Mouse (Mus musculus): ENCODE measurements around the gene Atat1. TPM values are rescaled to one million over a fixed set of nuclear protein-coding genes. Genes with fewer than 3 reads are reported as not detected.

Atat1 gene
- total RNA-seq, 2 experiments from 2014 or later = 3.0 to 3.2 TPM

DNA sequence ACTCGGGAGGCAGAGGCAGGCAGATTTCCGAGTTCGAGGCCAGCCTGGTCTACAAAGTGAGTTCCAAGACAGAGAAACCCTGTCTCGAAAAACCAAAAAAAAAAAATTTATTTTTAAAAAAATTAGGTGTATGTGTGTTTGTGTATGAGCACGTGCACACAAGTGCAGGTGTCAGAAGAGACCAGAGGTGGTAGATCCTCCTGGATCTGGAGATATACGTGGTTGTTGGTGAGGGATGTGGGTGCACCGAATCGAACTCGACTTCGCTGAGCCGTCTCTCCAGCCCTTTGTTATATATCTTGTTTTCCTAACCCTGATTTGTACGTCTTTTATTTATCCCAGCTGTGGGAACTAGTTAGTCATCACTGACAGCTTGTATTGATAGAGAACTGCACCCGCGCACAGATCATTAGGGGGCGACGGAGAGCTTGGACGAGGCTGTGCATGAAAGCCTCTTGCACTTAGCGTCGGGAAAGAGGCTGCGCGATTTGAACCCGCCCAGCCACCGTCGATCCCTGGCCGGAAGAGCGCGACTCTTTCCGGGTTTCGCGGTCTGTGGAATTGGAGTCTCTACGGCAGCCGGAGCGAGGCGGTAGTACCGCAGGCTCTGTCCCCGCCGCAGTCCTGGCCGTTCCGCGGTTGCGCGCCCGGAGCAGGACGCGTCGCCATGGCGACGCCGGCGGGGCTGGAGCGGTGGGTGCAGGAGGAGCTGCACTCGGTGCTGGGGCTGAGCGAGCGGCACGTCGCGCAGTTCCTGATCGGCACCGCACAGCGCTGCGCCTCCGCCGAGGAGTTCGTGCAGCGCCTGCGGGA lies 30.4 kb downstream of the Atat1 start, which contains the start of gene Dhx16:
Dhx16 (plus strand) TSS at position 575 of the 813 bp plus-strand sequence.
- DNase-seq = peak; percentile 89 to 94
- intact Hi-C loops (cut with DNase I) = no loop called here

DNA sequence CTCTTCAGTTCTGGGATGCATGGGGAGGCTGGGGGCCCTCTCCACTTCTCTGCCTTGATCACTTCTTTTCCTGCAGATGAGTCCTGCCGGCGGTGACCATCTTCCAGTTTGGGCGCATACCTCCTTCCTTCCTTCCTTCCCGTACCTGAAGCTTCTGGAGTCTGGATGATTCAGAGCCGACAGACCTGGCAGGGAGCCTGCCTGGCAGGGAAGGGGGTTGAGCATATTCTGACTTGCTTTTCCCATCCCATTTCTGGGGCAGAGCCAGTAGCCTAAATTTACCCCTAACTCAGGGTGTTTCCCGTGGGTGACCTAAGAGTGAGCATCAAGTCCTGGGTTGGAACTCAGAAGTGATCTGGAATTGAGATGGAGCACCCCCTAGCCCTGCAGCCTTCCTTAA lies 35.2 kb downstream of the Atat1 start:
- no peak for DNase-seq
- intact Hi-C loops (cut with DNase I) = loop anchor here (2.0 kb wide), 1 partner anchor 138 kb away; no protein-coding TSS in a partner anchor

DNA sequence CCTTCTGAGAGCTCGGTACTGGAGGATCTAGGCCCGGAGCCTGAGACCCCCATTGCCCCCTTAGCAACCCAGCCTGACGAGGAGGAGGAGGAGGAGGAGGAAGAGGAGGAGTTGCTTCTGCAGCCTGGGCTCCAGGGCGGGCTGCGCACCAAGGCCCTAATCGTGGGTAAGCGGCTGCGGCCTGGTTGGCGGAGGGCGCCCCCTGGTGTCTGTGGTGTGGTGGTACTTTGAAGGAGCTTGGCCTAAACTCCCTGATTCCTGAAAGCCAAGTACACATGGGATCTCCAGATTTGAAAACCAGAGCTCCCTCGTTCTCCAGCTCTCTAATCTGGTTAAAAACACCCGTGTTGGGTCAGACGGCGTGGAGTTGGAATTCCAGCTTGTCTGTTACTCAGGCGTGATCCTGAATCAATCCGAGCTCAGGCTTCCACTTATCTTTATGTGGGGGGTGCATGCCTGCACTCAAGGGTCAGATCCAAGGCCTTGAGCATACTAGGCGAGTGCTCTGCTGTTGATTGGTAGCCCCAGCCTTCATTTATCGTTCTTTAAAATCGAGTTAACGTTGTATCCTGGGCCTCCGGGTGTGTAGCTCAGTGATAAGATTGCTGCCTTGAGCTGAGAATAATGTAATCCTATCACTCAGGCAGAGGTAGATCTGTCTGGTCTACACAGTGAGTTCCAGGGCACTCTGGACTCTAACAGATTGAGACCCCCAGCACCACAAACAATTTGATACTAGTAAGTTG lies 35.9 kb downstream of the Atat1 start:
- intact Hi-C loops (cut with DNase I) = loop anchor here (2.0 kb wide), 3 partner anchors 37 to 137 kb away; no protein-coding TSS in a partner anchor
- DNase-seq = peak; percentile 83 to 90

DNA sequence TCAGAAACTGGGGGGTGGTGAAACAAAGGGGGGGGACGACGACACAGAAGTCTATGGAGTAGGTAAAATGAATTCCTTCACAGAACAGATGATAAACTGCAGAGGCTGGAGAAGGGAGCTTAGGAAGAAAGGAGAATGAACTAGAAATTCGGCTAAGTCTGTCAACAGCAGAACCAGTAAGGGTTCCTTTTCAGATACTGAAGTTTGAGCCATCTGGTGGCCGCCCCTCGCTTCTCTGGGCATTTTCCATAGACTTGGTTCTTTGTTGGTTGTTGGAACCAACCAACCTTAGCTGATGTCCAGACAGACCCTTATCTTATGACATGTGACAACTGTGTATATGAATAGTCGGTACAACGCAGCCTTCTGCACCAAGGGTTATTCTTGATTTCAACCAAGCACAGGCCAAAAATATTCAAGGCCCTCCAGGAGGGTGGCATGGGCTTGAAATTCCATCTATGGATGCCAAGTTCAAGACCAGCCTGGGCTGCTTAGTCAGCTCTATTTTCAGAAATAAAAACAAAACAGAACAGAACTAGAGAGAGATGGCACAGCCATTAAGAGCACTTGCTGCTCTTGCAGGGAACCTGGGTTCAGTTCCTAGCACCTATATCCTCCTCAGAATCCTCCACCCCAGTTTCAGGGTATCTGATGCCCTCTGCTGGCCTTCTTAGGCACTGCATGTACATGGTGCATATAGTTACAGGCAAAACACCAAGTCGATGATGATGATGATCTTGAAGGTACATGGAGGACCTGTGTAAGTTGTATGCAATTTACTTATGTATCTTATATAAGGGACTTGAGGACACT lies 38.8 kb downstream of the Atat1 start:
- intact Hi-C loops (cut with DNase I) = no loop called here
- no peak for DNase-seq

- intact Hi-C loops (cut with DNase I) = no loop called here
- peak; percentile 44 to 55 for DNase-seq
Observed at GRCm38 (mm10) chr17:35870151-35870883, 39.6 kb downstream of the Atat1 start.

DNA sequence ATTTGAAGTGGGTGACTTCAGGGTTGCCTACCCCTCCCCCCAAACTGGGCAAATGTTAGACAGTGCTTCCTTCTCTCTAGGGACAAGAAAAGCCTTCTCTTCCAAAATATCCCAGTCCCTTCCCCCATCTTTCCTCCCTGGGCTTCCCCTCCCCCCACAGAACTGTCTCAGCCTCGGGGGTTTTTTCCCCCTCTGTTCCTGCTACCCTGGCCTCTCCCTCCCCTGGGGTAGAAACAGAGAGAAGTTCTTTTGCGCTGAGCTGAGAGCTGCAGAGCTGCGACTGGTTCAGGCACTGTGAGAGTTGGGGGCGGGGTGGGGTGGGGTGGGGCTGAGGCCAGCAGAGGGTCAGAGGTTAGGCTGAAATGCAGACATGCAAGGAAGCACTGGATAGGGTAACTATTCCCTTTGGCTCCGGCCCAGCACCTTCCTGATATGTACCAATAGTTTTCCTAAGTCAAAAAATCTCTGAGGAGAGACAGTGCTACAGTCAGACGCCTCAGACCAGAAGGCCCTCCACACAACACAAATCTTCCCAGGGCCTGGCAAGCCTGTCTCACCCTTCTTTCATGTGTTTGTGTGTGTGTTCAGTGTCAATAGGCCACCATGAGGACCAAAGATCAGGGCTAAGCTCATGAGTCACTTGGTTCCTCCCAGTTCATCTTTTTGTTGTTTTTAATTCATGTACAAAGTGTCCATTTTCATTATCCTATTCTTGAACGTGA lies 40.4 kb downstream of the Atat1 start:
- DNase-seq = peak in 1 of 2 experiments; percentile 21
- intact Hi-C loops (cut with DNase I) = no loop called here

- intact Hi-C loops (cut with DNase I) = no loop called here
- no peak for DNase-seq
Observed at GRCm38 (mm10) chr17:35868961-35869345, 40.9 kb downstream of the Atat1 start.

GRCm38 (mm10) chr17:35868165-35868820 lies 41.6 kb downstream of the Atat1 start:
- intact Hi-C loops (cut with DNase I) = no loop called here
- no peak for DNase-seq

DNA sequence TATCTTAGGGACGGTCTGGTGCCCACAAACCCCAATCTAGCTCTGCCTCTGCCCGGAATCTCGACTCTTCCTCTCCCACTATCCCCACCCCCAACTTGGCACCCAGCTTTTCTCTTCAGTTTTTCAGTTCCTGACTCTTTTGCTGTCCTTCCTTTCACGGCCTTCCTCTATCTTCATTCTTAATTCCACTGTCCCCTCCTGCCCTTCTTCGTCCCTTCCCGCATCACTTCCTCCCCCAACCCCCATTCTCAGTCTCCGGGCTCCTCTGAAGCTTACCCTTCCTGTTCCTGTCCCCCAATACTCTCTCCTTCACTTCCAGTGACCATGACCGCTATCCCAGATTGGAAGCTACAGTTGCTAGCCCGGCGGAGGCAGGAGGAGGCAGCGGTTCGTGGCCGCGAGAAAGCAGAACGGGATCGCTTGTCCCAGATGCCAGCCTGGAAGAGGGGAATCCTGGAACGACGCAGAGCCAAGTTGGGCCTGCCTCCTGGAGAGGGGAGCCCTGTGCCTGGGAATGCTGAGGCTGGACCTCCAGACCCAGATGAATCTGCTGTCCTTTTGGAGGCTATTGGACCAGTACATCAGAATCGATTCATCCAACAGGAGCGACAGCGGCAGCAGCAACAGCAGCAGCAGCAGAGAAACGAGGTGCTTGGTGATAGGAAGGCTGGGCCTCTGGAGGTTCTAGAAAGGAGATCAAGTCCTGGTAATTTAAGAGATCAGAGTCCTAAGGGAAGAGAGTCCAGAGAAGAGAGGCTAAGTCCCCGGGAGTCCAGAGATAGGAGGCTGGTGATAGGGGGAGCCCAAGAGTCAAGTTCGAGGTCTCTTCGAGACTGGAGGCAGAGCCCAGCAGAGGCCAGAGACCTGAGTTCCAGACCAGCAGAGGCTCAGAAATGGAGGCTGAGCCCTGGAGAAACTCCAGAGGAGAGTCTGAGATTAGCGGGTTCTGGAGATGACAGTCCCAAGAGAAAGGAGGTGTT lies 42.7 kb downstream of the Atat1 start:
- peak in 1 of 2 experiments; percentile 45 for DNase-seq
- intact Hi-C loops (cut with DNase I) = no loop called here

DNA sequence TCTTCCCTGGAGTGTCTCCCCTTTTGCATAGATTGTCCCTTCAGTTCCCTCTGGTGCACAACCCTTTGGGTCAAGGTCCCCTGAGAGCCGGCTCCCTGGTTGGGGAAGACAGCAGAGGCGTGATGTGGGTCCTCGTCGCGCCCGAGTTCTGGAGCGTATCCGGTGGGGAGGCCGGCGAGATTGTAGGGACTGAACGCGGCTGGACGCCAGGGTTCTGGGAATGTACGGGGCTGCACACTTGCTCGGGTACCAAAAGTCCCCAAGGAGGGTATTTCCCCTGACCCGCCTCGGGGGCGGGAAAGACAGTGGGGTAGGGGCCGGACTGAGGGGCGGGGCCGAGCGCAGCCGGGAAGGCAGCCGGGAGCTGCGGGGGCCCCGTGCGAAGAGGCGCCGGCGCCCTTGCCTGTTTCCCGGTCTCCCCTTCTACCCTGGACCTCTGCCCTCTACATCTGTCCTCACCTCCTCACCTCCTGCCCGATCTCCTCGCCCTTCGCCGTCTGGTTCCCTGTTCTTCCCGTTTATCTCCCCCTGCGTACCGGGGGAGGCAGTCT lies 43.5 kb downstream of the Atat1 start:
- DNase-seq = peak; percentile 69 to 70
- intact Hi-C loops (cut with DNase I) = no loop called here

DNA sequence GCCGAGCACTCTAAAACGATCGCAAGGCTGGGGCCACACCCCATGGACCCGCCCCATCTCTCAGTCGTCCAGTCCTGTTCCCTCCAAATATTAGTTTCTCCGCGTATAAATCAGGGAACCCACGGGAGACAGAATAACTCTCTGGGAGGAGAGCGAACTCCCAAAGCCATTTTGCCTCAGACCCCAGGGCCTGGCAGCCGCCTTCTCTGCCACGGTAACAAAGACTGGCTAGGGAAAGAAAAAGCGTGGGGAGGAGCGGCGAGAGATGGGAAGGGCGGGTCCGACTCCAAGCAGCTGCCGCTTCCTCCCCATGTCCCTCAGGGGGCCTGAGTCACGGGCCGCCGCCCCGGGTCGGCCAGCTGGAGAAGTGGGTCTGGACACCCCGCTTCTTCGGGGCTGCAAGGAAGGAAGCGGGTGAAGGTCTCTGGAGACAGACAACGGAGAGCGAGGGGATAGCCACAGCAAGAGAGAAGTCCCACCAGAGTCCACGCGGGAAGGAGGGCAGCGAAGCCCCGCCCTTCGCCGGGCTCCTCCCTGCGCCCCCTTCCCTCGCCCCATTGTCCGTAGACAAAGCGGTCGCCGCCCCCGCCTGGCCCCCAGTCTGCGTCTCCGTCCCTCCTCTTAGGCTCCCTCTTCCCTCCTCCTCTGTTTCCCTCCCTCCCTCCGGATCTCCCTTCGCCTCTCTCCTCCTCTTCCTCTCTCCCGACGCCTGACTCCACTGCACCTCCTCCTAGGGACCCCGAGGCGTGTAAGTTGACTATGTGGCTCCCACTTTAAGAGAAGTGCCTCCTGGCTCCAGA lies 44.2 kb downstream of the Atat1 start, which contains the start of gene Ppp1r18:
Ppp1r18 (plus strand) TSS at position 113 of the 800 bp plus-strand sequence.
- peak; percentile 75 to 76 for DNase-seq
- intact Hi-C loops (cut with DNase I) = no loop called here

- DNase-seq = no peak
Observed at GRCm38 (mm10) chr17:35864832-35865353, 45.0 kb downstream of the Atat1 start.

GRCm38 (mm10) chr17:35861198-35861857 lies 48.5 kb downstream of the Atat1 start, which contains the start of gene Nrm:
Gene Nrm (plus strand): TSS chr17:35861318.
- intact Hi-C loops (cut with DNase I) = no loop called here

More at GRCm38 (mm10) chr17:35864832-35865353, 45.0 kb downstream of the Atat1 start:
- intact Hi-C loops (cut with DNase I) = no loop called here

DNA sequence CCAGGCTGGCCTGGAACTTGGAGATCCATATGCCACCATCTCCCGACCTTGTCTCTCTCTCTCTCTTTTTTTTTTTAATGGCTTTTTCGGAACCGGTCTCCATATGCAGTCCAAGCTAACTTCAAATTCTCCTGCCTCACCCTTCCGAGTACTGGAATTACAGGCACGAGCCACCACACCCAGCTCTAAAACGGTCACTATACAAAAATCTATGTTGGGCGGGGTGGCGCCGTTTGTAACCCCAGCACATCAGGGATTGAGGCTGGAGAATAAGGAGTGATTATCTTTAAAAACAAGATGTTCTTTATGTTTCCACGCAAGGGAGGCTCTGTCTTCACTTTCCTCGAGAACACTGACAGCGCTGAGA lies 49.1 kb downstream of the Atat1 start:
- intact Hi-C loops (cut with DNase I) = no loop called here
- DNase-seq = no peak

More at GRCm38 (mm10) chr17:35861198-35861857, 48.5 kb downstream of the Atat1 start, which contains the start of gene Nrm:
- peak; percentile 87 to 89 for DNase-seq

- intact Hi-C loops (cut with DNase I) = no loop called here
Observed at GRCm38 (mm10) chr17:35859835-35860234, 50.0 kb downstream of the Atat1 start.

More at GRCm38 (mm10) chr17:35859835-35860234, 50.0 kb downstream of the Atat1 start:
- DNase-seq = no peak

Measured in gastrocnemius, postnatal 36 days (tissue).